Mouse (Mus musculus): ENCODE results near the gene Tmem14c.

GRCm38 (mm10) chr13:40971831-40972230, 44.3 kb upstream of the Tmem14c start:
- TF ChIP-seq CTCF (IDR thresholded peaks at IDR 0.05; ENCODE audit: low read depth, low read length) (no peak), POLR2A (IDR thresholded peaks at IDR 0.05; ENCODE audit: extremely low read depth, insufficient read depth, low read length) (no peak)
